Mouse (Mus musculus): ENCODE measurements around the gene 1110004F10Rik. TPM values are rescaled to one million over a fixed set of nuclear protein-coding genes. Genes with fewer than 3 reads are reported as not detected.

The 1110004F10Rik gene
- polyA plus RNA-seq, 1 experiment from 2014 or later: 283 TPM

Other genes starting within 250 kb of the 1110004F10Rik start
- gene Sox6, start 601 bp upstream of the 1110004F10Rik start, polyA plus RNA-seq (2016; fragmentation: Nextera tagmentation; extraction: Ambion mirVana): 50.9 and 55.3 TPM in 2 replicates
- gene Gm4353, start 45.2 kb downstream of the 1110004F10Rik start, polyA plus RNA-seq (2016; fragmentation: Nextera tagmentation; extraction: Ambion mirVana): 0.41 and 0.90 TPM in 2 replicates